Mouse (Mus musculus) embryonic facial prominence, embryonic 15.5 days (tissue): ENCODE measurements around the gene Sec22b. TPM values are rescaled to one million over a fixed set of nuclear protein-coding genes. Genes with fewer than 3 reads are reported as not detected.
A peak's percentile ranks its signal among the peaks of the same experiment; 100 is the strongest.

ENCODE experiments used
- ATAC-seq: fragments of 200-750 bp; cut with Nextera tagmentation; 2 replicates; pipeline ENCODE4 v1.8.0; 2017; ENCODE audit warnings: low read depth, moderate TSS enrichment; ENCODE audit not compliant: insufficient number of reproducible peaks, low FRiP score, low TSS enrichment
- H3K27ac ChIP-seq: fragments of 300-500 bp; sonication (generic); replicated peaks from 2 replicates; pipeline ENCODE4 v1.5.1; 2015; ENCODE audit warnings: mild to moderate bottlenecking, inconsistent platforms
- H3K27me3 ChIP-seq: fragments of 300-500 bp; sonication (generic); 2 replicates; pipeline ENCODE4 v1.6.1; 2015; ENCODE audit warnings: inconsistent platforms
- H3K36me3 ChIP-seq: fragments of 300-500 bp; sonication (generic); 2 replicates; pipeline ENCODE4 v1.6.1; 2015; ENCODE audit warnings: mild to moderate bottlenecking, inconsistent platforms
- H3K4me1 ChIP-seq: fragments of 300-500 bp; sonication (generic); 2 replicates; pipeline ENCODE4 v1.6.1; 2015; ENCODE audit warnings: inconsistent platforms
- H3K4me2 ChIP-seq: fragments of 300-500 bp; sonication (generic); replicated peaks from 2 replicates; pipeline ENCODE4 v1.6.1; 2015; ENCODE audit warnings: mild to moderate bottlenecking, inconsistent platforms
- H3K4me3 ChIP-seq: fragments of 300-500 bp; sonication (generic); replicated peaks from 2 replicates; pipeline ENCODE4 v1.5.1; 2015; ENCODE audit warnings: mild to moderate bottlenecking, inconsistent platforms
- H3K9ac ChIP-seq: fragments of 300-500 bp; sonication (generic); 2 replicates; pipeline ENCODE4 v1.6.1; 2015; ENCODE audit warnings: inconsistent platforms
- H3K9me3 ChIP-seq: fragments of 300-500 bp; sonication (generic); replicated peaks from 2 replicates; pipeline ENCODE4 v1.6.1; 2016; ENCODE audit warnings: inconsistent platforms
- WGBS: fragments of 180-500 bp; shearing (Covaris S2); methylation state at CpG from one replicate; pipeline ENCODE4 v1.1.7; 2015; 5-methylcytosine and 5-hydroxymethylcytosine counted together
- polyA plus RNA-seq: library from polyadenylated mRNA; unstranded; fragments of >200 nt; fragmentation: Nextera tagmentation; extraction: Ambion mirVana; gene quantifications from 2 replicates; pipeline ENCODE4 v1.2.1, GENCODE M21; 2015

Gene Sec22b
- polyA plus RNA-seq, 1 experiment from 2014 or later = 163 TPM

GRCm38 (mm10) chr3:97944462-97944861 lies 43.5 kb downstream of the Sec22b start:
- H3K4me2 ChIP-seq = no peak overlapping the region
- H3K27ac ChIP-seq = no peak overlapping the region; the same call in 1 of the 2 replicates
- H3K4me1 ChIP-seq = peaks cover 46% of the 10 kb centered on the region
- no peaks in the 10 kb centered on the region for H3K36me3 ChIP-seq
- 32% methylated on average over 5 of the region's 5 CpGs for WGBS
- no peak overlapping the region for H3K4me3 ChIP-seq
- ATAC-seq = no peak
- H3K9me3 ChIP-seq = no peaks in the 10 kb centered on the region
- no peaks in the 10 kb centered on the region for H3K27me3 ChIP-seq
- H3K9ac ChIP-seq = no peak overlapping the region

GRCm38 (mm10) chr3:97946439-97946838 lies 45.4 kb downstream of the Sec22b start:
- 34% methylated on average over 4 of the region's 4 CpGs for whole genome bisulfite sequencing
- Histone ChIP-seq H3K4me1 (peaks cover 32% of the 10 kb centered on the region), H3K9me3 (no peaks in the 10 kb centered on the region), H3K4me2 (no peak overlapping the region), H3K4me3 (no peak overlapping the region), H3K36me3 (no peaks in the 10 kb centered on the region), H3K27ac (no peak overlapping the region), H3K9ac (no peak overlapping the region), H3K27me3 (no peaks in the 10 kb centered on the region)
- ATAC-seq = no peak

- Histone ChIP-seq H3K4me1 (peaks cover 18% of the 10 kb centered on the region), H3K36me3 (no peaks in the 10 kb centered on the region), H3K27ac (no peak overlapping the region), H3K4me2 (no peak overlapping the region), H3K27me3 (no peaks in the 10 kb centered on the region), H3K9me3 (no peaks in the 10 kb centered on the region), H3K9ac (no peak overlapping the region), H3K4me3 (no peak overlapping the region)
- WGBS = 82% methylated on average over 2 of the region's 2 CpGs
- no peak for ATAC-seq
These were observed 47.5 kb downstream of the Sec22b start for GRCm38 (mm10) chr3:97948518-97948917.

GRCm38 (mm10) chr3:97949946-97950345 lies 49.0 kb downstream of the Sec22b start:
- WGBS = 37% methylated on average over 5 of the region's 5 CpGs
- no peak overlapping the region for H3K27ac ChIP-seq
- H3K9me3 ChIP-seq = no peaks in the 10 kb centered on the region
- peaks cover 5% of the 10 kb centered on the region; the same call in 1 of the 2 replicates for H3K4me1 ChIP-seq
- ATAC-seq = no peak
- H3K27me3 ChIP-seq = no peaks in the 10 kb centered on the region
- no peak overlapping the region for H3K4me2 ChIP-seq
- no peak overlapping the region for H3K9ac ChIP-seq
- H3K4me3 ChIP-seq = no peak overlapping the region
- no peaks in the 10 kb centered on the region for H3K36me3 ChIP-seq

GRCm38 (mm10) chr3:97951134-97951533 lies 50.1 kb downstream of the Sec22b start:
- no peaks in the 10 kb centered on the region for H3K36me3 ChIP-seq
- WGBS = 74% methylated on average over 3 of the region's 3 CpGs
- H3K9me3 ChIP-seq = no peaks in the 10 kb centered on the region
- no peak overlapping the region for H3K9ac ChIP-seq
- ATAC-seq = no peak
- H3K27ac ChIP-seq = no peak overlapping the region
- H3K27me3 ChIP-seq = no peaks in the 10 kb centered on the region
- H3K4me3 ChIP-seq = no peak overlapping the region
- H3K4me2 ChIP-seq = no peak overlapping the region
- H3K4me1 ChIP-seq = peaks cover 5% of the 10 kb centered on the region; the same call in 1 of the 2 replicates

- H3K4me3 ChIP-seq = no peak overlapping the region
- H3K9me3 ChIP-seq = no peaks in the 10 kb centered on the region
- H3K27ac ChIP-seq = no peak overlapping the region
- 75% methylated on average over 2 of the region's 2 CpGs for WGBS
- H3K4me2 ChIP-seq = no peak overlapping the region
- H3K36me3 ChIP-seq = no peaks in the 10 kb centered on the region
- H3K9ac ChIP-seq = no peak overlapping the region
- no peaks in the 10 kb centered on the region for H3K27me3 ChIP-seq
- peaks cover 5% of the 10 kb centered on the region; the same call in 1 of the 2 replicates for H3K4me1 ChIP-seq
- no peak for ATAC-seq
These were observed 52.2 kb downstream of the Sec22b start for GRCm38 (mm10) chr3:97953196-97953595.

- Histone ChIP-seq H3K4me2 (no peak overlapping the region), H3K4me1 (0 out of 2 replicates have a peak, but pooled peaks cover 5% of the 10 kb centered on the region), H3K9ac (no peak overlapping the region), H3K36me3 (no peaks in the 10 kb centered on the region), H3K27ac (no peak overlapping the region), H3K27me3 (no peaks in the 10 kb centered on the region), H3K9me3 (no peaks in the 10 kb centered on the region), H3K4me3 (no peak overlapping the region)
- 53% methylated on average over 6 of the region's 6 CpGs for WGBS
- ATAC-seq = no peak
These were observed 55.3 kb downstream of the Sec22b start for GRCm38 (mm10) chr3:97956322-97956721.

- no peak overlapping the region for H3K4me2 ChIP-seq
- ATAC-seq = no peak
- no peaks in the 10 kb centered on the region for H3K36me3 ChIP-seq
- WGBS = 47% methylated on average over 1 of the region's 1 CpGs
- H3K9ac ChIP-seq = no peak overlapping the region
- no peaks in the 10 kb centered on the region for H3K27me3 ChIP-seq
- no peak overlapping the region for H3K27ac ChIP-seq
- H3K4me1 ChIP-seq = 0 out of 2 replicates have a peak, but pooled peaks cover 7% of the 10 kb centered on the region
- H3K9me3 ChIP-seq = no peaks in the 10 kb centered on the region
- H3K4me3 ChIP-seq = no peak overlapping the region
These were observed 55.9 kb downstream of the Sec22b start for GRCm38 (mm10) chr3:97956926-97957325.

- H3K36me3 ChIP-seq = no peaks in the 10 kb centered on the region
- no peak overlapping the region for H3K4me3 ChIP-seq
- H3K9ac ChIP-seq = no peak overlapping the region
- no peaks in the 10 kb centered on the region for H3K9me3 ChIP-seq
- 58% methylated on average over 14 of the region's 14 CpGs for WGBS
- no peak for ATAC-seq
- no peak overlapping the region for H3K4me2 ChIP-seq
- peaks cover 17% of the 10 kb centered on the region for H3K4me1 ChIP-seq
- H3K27me3 ChIP-seq = no peaks in the 10 kb centered on the region
- H3K27ac ChIP-seq = 0 out of 2 replicates have a peak overlapping the region, but pooled peaks have one; percentile 25
These were observed 60.0 kb downstream of the Sec22b start for GRCm38 (mm10) chr3:97960783-97961594.

- no peaks in the 10 kb centered on the region for H3K36me3 ChIP-seq
- whole genome bisulfite sequencing = 73% methylated on average over 6 of the region's 6 CpGs
- H3K27me3 ChIP-seq = no peaks in the 10 kb centered on the region
- H3K4me1 ChIP-seq = peaks cover 17% of the 10 kb centered on the region
- H3K9me3 ChIP-seq = no peaks in the 10 kb centered on the region
- no peak overlapping the region for H3K27ac ChIP-seq
- ATAC-seq = no peak
- H3K4me2 ChIP-seq = no peak overlapping the region
- H3K9ac ChIP-seq = no peak overlapping the region
- no peak overlapping the region for H3K4me3 ChIP-seq
These were observed 61.0 kb downstream of the Sec22b start for GRCm38 (mm10) chr3:97961962-97962361.

- H3K4me2 ChIP-seq = no peak overlapping the region
- no peak overlapping the region for H3K27ac ChIP-seq
- no peak overlapping the region for H3K4me3 ChIP-seq
- no peaks in the 10 kb centered on the region for H3K27me3 ChIP-seq
- ATAC-seq = no peak
- H3K9ac ChIP-seq = no peak overlapping the region
- no peaks in the 10 kb centered on the region for H3K36me3 ChIP-seq
- H3K9me3 ChIP-seq = no peaks in the 10 kb centered on the region
- H3K4me1 ChIP-seq = peaks cover 17% of the 10 kb centered on the region
- WGBS = 30% methylated on average over 14 of the region's 14 CpGs
These were observed 63.9 kb downstream of the Sec22b start for GRCm38 (mm10) chr3:97964878-97965353.
